Mouse (Mus musculus) hindlimb bud, embryonic 11.5 days (tissue): ENCODE measurements around the gene Apoc1.

Experiments
- DNase-seq: peaks from one replicate; pipeline ENCODE4 v3.0.0-alpha.2; 2012; ENCODE audit warnings: low read depth, low spot score; ENCODE audit errors: extremely low spot score

Gene Apoc1

DNA sequence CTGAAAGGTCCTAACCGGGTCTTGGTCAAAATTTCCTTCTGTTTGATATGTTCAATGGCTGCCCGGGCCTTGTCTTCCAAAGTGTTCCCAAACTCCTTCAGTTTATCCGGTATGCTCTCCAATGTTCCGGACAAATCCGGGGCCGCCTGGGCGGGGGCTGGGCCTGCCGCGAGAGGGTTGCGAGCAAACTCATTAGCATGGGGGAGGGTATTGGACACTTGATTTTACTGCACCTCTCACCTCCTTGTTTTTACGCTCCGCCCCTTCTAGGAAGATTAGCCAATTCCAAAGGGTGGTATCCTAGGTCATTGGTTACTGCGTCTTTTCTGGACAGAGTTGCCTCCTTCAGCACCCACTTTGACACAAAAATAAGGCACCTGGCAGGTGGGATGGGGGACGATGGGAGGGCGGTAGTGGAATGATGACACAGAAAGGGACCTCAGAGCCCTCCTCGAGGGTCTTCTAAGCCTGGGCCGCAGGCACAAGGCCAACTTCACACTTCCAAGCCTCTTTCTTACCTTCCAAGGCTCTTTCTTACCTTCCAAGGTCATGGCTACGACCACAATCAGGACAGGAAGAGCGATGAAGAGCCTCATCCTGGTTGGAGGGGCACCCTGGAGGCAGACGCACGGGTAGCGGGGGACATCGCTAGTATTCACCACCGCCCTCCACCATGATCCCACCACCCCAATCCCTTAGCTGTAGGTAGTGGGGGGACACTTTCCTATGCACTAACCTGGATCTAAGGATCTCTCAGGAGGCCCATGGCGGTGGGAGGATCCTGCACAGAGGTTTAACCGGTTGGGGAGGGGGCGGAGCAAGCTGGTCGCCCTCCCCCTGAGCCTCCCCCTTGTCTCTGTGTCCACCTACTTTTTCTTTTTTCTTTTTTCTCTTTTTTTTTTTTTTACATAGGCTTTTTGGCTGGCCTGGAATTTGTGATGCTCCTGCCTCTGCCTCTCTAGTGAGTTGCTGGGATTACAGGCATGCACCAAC lies at the start of gene Apoc1:
Gene Apoc1, minus strand, starts transcription at position 788 of the 993 bp plus-strand sequence.
- DNase-seq = no peak

DNA sequence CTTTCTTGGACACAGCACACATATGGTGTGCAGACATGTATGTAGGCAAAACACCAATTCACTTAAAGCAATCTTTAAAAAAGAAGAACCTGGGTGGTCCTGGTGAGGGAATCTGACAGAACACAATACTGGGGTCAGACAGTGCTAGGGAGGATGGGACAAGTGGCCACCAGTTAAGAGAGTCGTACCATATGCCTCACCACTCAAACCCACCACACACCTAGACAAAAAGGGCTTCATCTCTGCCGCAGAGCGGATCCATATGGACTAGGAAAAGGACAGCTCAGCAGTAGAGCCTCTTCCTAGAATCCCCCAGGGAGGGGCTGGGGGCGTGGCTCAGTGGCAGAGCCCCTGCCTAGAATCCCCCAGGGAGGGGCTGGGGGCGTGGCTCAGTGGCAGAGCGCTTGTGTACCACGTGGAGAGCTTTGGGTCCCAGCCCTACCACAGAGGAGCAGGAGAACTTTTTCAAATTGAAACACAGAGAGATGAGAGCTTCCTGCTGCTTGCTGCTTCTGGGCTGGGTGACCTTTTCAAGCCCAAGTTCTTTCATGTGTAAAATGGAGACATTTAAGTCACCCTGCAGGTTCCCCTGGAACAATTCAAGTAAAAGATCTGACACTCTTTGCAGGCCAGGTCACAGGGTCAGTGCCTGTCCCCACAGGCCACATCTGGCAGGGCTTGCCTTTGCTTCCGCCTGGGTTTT lies 49.0 kb upstream of the Apoc1 start:
- DNase-seq = no peak

DNA sequence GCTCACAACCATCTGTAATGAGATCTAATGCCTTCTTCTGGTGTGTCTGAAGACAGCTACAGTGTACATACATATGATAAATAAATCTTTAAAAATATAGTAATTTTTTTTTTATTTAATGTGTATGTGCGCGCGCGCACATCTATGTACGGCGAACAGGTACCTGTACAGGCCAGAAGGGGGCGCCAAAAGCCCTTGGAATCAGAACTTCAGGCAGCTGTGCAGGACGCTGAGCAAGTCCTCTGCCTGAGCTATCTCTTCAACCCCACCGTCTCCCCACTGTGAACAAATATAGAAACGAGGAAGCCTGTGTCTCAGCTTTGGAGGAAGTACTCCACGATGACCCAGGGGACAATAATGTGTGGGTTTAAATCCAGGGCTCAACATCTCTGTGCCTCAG lies 47.8 kb upstream of the Apoc1 start:
- no peak for DNase-seq

DNA sequence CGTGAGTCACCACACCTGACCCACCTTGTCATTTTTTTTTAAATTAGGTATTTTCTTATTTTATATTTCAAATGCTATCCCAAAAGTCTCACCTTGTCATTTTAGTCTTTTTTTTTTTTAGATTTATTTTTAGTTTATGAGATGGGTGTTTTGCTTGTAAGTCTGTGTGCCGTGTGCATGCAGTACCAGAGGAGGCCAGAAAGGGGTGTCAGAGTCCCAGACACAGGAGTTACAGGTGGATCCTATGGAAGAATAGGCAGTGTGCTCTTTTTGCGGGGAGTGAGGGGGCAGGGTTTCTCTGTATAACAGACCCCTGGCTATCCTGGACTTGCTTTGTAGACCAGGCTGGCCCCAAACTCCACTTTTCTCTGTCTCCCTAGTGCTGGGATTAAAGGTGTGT lies 46.3 kb upstream of the Apoc1 start:
- no peak for DNase-seq

DNA sequence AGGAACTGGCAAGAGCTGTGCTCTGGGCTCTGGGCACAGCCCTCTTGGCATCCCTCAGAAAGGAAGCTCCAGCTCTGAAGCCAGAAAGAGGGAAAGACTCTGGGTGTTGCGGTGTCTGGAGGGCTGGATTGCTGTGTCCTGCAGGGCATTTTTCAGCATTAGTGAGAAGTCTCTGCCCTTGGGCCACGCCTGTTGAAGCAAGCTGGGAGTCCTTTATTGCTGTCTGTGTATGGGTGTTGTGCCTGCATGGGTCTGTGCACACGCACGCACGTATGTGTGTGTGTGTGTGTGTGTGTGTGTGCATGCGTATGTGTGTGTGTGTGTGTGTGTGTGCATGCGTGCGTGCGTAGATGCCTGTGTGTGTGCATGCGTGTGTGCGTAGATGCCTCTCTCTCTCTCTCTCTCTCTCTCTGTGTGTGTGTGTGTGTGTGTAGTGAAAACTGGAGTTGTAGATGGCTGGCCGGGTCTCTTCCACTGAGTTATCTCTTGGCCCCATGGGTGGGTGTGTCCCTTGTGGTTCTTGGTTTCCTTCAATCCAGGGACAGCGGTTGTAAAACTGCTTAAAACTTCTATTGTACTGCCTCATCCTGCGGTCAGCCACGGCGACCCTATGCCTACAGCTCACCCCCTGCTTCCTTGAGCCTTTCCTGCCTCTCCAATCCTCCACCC lies 44.1 kb upstream of the Apoc1 start:
- DNase-seq = no peak

DNA sequence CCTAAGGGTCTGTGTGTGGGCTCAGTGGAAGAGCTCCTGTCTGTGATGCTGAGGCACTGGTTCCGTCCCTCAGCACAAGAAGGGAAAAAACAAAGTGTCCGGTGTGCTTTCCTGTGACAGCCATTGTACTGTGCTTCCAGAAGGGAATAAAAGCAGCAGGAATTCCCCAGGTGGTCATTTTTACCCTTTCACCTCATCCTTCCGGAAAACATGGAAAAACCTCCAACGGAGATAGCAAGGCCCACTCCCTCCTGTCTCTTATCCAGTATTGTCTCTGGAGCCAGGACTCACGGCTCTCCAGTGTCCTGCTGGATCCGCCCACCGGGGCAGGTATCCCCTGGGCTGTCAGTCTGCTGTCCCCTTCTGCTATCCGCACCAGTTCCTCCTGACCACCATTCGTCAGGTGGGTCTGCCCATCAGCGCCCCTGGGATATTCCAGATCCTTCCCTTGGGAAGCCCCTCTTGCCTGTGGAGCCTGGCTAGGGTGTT lies 41.8 kb upstream of the Apoc1 start:
- no peak for DNase-seq

DNA sequence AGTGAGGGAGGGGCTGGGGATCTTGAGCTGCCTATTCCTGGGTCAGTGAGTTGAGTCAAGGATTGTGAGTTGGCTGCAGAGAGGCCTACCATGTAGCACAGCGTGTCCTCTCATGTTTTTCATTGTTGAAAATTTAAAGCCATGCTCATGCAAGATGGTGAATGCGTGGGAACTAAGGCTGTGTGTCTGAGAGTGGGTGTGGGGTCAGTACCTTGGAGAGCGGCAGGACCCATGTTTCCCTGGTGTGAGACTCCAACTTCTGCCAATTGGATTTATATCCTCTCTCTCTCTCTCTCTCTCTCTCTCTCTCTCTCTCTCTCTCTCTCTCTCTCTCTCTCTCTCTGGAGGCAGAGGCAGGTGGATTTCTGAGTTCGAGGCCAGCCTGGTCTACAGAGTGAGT lies 34.1 kb upstream of the Apoc1 start:
- no peak for DNase-seq

DNA sequence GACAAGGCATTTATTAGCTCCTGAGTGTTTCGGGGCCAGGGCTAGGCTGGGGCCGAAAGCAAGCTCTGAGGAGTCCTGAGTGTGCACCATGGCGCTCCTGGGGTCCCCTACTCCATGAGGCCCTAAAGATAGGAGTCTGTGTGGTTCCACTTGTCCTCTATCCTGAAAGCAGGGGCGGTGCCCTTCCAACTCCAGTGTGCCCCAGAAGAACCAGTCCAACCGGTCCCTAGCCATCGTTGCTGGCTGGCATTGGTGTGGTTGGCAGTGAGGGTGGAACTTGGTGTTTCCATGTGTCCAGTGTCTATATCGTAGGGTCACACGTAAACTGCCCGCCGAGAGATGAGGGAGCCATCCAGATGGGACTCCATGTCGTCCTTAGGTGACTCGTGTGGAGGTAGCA lies 31.7 kb upstream of the Apoc1 start:
- no peak for DNase-seq

DNA sequence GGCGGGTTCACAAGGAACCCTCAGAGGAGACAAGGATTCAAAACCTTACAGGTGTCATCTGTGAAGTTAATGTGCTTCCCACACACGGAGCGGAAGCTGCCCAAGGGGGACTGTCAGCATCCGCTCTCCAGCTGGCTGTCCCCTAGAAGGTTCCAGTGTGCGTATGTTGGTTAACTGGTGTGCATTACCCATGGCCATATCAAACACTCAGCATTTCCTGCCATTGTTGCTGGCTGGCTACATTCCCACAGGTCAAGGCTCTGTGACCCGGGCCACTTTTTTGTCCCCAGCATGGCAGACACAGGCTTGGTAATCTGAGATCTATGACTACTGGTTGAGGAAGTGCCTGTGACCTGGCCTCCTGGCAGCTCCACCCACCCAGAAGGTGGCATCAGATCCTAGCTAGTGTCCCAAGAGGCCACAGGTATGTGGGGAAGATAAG lies 30.3 kb upstream of the Apoc1 start:
- no peak for DNase-seq

- no peak for DNase-seq
Observed at GRCm38 (mm10) chr7:19719200-19719599, 26.7 kb upstream of the Apoc1 start.

- DNase-seq = no peak
Observed at GRCm38 (mm10) chr7:19718297-19718952, 26.0 kb upstream of the Apoc1 start.

- no peak for DNase-seq
Observed at GRCm38 (mm10) chr7:19717346-19717745, 24.9 kb upstream of the Apoc1 start.

DNA sequence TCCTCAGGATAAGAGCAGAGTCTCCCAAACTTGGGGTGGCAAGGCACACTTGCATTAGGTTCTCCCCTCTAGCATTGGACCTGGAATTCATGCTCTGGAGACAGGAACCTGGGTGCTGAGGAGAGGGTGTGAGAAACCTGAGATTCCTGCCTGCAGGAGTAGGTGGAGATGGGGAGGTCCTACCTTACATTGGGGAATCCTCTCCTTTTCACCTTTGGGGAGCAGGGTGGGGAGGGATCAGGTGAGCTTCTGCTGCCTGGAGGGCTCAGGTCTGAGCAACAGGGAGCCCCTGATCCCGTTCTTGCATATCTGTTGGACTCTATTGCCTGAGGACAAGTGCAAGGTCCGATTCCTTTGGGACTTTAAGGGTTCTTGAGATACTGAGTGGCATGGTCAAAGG lies 24.4 kb upstream of the Apoc1 start:
- no peak for DNase-seq

- no peak for DNase-seq
Observed at GRCm38 (mm10) chr7:19716055-19716682, 23.7 kb upstream of the Apoc1 start.

DNA sequence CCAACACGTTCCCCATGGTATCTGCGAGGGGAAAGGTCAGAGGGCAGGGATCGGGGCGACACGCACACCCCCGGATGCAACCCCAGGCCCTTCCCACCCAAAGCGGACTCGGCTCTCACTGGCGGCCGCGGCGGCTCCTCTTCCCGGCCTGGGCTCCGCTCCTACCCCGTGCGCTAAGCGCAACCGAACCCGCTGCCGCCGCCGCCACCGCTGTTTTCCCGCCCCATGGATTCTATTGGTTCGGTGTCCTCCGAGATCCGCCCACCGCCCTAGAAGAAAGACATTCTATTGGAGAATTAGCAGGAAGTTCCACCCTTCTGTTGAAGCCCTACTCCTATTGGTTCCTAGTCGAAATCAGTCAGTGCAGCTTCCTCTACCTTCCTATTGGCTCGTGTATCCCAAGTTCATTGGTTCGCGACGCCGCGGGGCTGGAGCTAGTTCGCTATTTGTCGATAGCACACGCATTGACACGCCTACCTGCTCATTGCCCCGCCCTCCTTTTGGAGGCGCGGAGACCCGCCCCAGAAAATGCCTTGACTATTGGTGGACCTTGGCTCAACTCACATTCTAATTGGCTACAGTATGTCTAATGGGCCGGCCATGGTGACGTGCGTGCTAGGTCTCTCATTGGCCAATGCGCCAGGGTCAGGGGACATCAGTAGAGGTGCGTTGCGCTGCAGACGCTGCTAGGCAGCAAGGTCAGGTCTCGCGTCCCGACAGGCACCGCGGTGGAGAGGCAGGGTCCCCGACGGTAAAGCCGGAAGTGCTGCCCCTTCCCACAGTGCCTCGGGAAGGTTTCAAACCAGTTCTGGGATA lies 23.0 kb upstream of the Apoc1 start, which contains the start of gene Tomm40:
Gene Tomm40, minus strand, starts transcription at position 200 of the 816 bp plus-strand sequence.
- peak; percentile 98 for DNase-seq

DNA sequence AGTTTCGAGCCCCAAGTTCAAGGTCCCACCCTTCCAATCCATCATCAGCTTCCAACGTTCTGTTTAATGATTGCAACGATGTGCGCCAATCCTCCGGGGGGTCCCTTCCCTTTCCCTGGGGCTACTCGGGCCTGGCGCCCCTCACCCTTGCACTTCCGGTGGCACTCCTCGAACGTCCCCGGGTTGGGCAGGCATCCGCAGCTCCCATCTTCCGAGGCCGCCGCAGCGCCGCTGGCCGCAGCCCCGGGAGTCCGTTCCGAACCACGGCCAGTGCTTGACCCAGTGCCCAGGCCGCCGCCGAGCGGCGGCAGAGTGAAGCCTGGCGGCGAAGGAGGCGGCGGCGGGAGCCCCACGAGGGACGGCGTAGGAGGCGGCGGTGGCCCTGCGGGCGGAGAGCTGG lies 22.4 kb upstream of the Apoc1 start:
- no peak for DNase-seq

- no peak for DNase-seq
Observed at GRCm38 (mm10) chr7:19713598-19713997, 21.1 kb upstream of the Apoc1 start.

GRCm38 (mm10) chr7:19713196-19713595 lies 20.7 kb upstream of the Apoc1 start:
- no peak for DNase-seq

DNA sequence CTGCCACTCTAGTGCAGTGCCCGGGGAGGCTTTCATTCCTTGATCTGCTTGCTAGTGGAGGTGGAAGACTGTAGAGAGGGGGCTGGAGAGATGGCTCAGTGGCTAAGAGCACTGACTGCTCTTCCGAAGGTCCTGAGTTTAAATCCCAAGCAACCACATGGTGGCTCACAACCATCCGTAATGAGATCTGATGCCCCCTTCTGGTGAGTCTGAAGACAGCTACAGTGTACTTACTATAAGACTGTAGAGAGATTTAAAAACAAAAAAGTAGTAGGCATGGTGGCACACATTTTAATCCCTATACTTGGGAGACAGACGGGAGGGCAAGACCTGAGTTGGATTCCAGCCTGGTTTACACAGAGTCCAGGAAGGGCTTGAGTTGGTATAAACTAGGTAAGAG lies 20.0 kb upstream of the Apoc1 start:
- no peak for DNase-seq
